Mouse (Mus musculus): ENCODE results near the gene Ehmt1. TPM values are rescaled to one million over a fixed set of nuclear protein-coding genes. Genes with fewer than 3 reads are reported as not detected.

The Ehmt1 gene
- polyA plus RNA-seq, 1 experiment from 2014 or later, result 148 TPM

GRCm38 (mm10) chr2:24904823-24905652, 14.4 kb downstream of the Ehmt1 start:
- ATAC-seq (ENCODE audit: low FRiP score), result peak; percentile 82
- 51% methylated on average over 11 of the region's 11 CpGs for WGBS
- peak overlapping the region; percentile 82 for H3K27ac ChIP-seq
- no peaks in the 10 kb centered on the region for H3K27me3 ChIP-seq
- peak overlapping the region; percentile 15; the same call in 1 of the 2 replicates for H3K4me2 ChIP-seq
- H3K9me3 ChIP-seq, result no peaks in the 10 kb centered on the region
- H3K4me3 ChIP-seq (replicated peaks), result no peak overlapping the region
- H3K36me3 ChIP-seq (replicated peaks), result peaks cover 2% of the 10 kb centered on the region
- H3K9ac ChIP-seq, result no peak overlapping the region
- peaks cover 35% of the 10 kb centered on the region for H3K4me1 ChIP-seq

- H3K4me1 ChIP-seq, result peaks cover 35% of the 10 kb centered on the region
Measured at GRCm38 (mm10) chr2:24902999-24903398, 16.4 kb downstream of the Ehmt1 start.

GRCm38 (mm10) chr2:24901055-24901454, 18.4 kb downstream of the Ehmt1 start:
- Histone ChIP-seq H3K9ac (no peak overlapping the region), H3K27ac (no peak overlapping the region), H3K36me3 (replicated peaks) (peaks cover 4% of the 10 kb centered on the region), H3K4me3 (replicated peaks) (no peak overlapping the region), H3K4me2 (no peak overlapping the region), H3K27me3 (no peaks in the 10 kb centered on the region), H3K9me3 (no peaks in the 10 kb centered on the region), H3K4me1 (peaks cover 24% of the 10 kb centered on the region)
- WGBS, result 81% methylated on average over 5 of the region's 5 CpGs
- no peak for ATAC-seq (ENCODE audit: low FRiP score)

More at GRCm38 (mm10) chr2:24902999-24903398, 16.4 kb downstream of the Ehmt1 start:
- Histone ChIP-seq H3K36me3 (replicated peaks) (peaks cover 4% of the 10 kb centered on the region), H3K9ac (no peak overlapping the region), H3K4me2 (no peak overlapping the region), H3K27me3 (no peaks in the 10 kb centered on the region), H3K9me3 (no peaks in the 10 kb centered on the region), H3K27ac (no peak overlapping the region), H3K4me3 (replicated peaks) (no peak overlapping the region)
- ATAC-seq (ENCODE audit: low FRiP score), result no peak
- 88% methylated on average over 6 of the region's 6 CpGs for WGBS

- H3K27me3 ChIP-seq, result no peaks in the 10 kb centered on the region
- WGBS, result 95% methylated on average over 2 of the region's 2 CpGs
Measured at GRCm38 (mm10) chr2:24899292-24899691, 20.1 kb downstream of the Ehmt1 start.

GRCm38 (mm10) chr2:24896761-24897160, 22.7 kb downstream of the Ehmt1 start:
- H3K27ac ChIP-seq, result no peak overlapping the region

More at GRCm38 (mm10) chr2:24899292-24899691, 20.1 kb downstream of the Ehmt1 start:
- H3K4me3 ChIP-seq (replicated peaks), result no peak overlapping the region
- peaks cover 4% of the 10 kb centered on the region for H3K36me3 ChIP-seq (replicated peaks)
- peaks cover 13% of the 10 kb centered on the region for H3K4me1 ChIP-seq
- ATAC-seq (ENCODE audit: low FRiP score), result no peak
- no peaks in the 10 kb centered on the region for H3K9me3 ChIP-seq
- H3K9ac ChIP-seq, result no peak overlapping the region
- no peak overlapping the region for H3K4me2 ChIP-seq
- no peak overlapping the region for H3K27ac ChIP-seq

GRCm38 (mm10) chr2:24894211-24894610, 25.2 kb downstream of the Ehmt1 start:
- ATAC-seq (ENCODE audit: low FRiP score), result no peak
- Histone ChIP-seq H3K4me3 (replicated peaks) (no peak overlapping the region), H3K27me3 (no peaks in the 10 kb centered on the region), H3K36me3 (replicated peaks) (peaks cover 2% of the 10 kb centered on the region), H3K4me2 (no peak overlapping the region), H3K9ac (no peak overlapping the region), H3K9me3 (no peaks in the 10 kb centered on the region), H3K4me1 (peaks cover 10% of the 10 kb centered on the region; the same call in 1 of the 2 replicates), H3K27ac (no peak overlapping the region)
- WGBS, result 97% methylated on average over 1 of the region's 1 CpGs

More at GRCm38 (mm10) chr2:24896761-24897160, 22.7 kb downstream of the Ehmt1 start:
- no peak overlapping the region for H3K4me2 ChIP-seq
- no peaks in the 10 kb centered on the region for H3K27me3 ChIP-seq
- no peak for ATAC-seq (ENCODE audit: low FRiP score)
- H3K4me3 ChIP-seq (replicated peaks), result no peak overlapping the region
- peaks cover 14% of the 10 kb centered on the region for H3K4me1 ChIP-seq
- 87% methylated on average over 4 of the region's 4 CpGs for WGBS
- H3K9me3 ChIP-seq, result no peaks in the 10 kb centered on the region
- H3K9ac ChIP-seq, result no peak overlapping the region
- H3K36me3 ChIP-seq (replicated peaks), result peaks cover 4% of the 10 kb centered on the region

- H3K9me3 ChIP-seq, result no peaks in the 10 kb centered on the region
- H3K4me1 ChIP-seq, result peaks cover 10% of the 10 kb centered on the region; the same call in 1 of the 2 replicates
- 93% methylated on average over 5 of the region's 5 CpGs for WGBS
- no peak overlapping the region for H3K4me2 ChIP-seq
- no peak overlapping the region for H3K4me3 ChIP-seq (replicated peaks)
- H3K9ac ChIP-seq, result no peak overlapping the region
- no peaks in the 10 kb centered on the region for H3K36me3 ChIP-seq (replicated peaks)
- H3K27me3 ChIP-seq, result no peaks in the 10 kb centered on the region
- no peak for ATAC-seq (ENCODE audit: low FRiP score)
- H3K27ac ChIP-seq, result no peak overlapping the region
Measured at GRCm38 (mm10) chr2:24892318-24892717, 27.1 kb downstream of the Ehmt1 start.

- WGBS, result 76% methylated on average over 6 of the region's 6 CpGs
- Histone ChIP-seq H3K36me3 (replicated peaks) (peaks cover 9% of the 10 kb centered on the region; the same call in 1 of the 2 replicates), H3K9ac (no peak overlapping the region), H3K4me2 (no peak overlapping the region), H3K9me3 (no peaks in the 10 kb centered on the region), H3K4me3 (replicated peaks) (no peak overlapping the region), H3K27me3 (no peaks in the 10 kb centered on the region), H3K4me1 (peaks cover 10% of the 10 kb centered on the region; the same call in 1 of the 2 replicates), H3K27ac (no peak overlapping the region)
- no peak for ATAC-seq (ENCODE audit: low FRiP score)
Measured at GRCm38 (mm10) chr2:24890541-24891447, 28.6 kb downstream of the Ehmt1 start.

GRCm38 (mm10) chr2:24888895-24889294, 30.5 kb downstream of the Ehmt1 start:
- Histone ChIP-seq H3K4me3 (replicated peaks) (no peak overlapping the region), H3K4me2 (no peak overlapping the region), H3K9me3 (no peaks in the 10 kb centered on the region), H3K27me3 (no peaks in the 10 kb centered on the region), H3K9ac (no peak overlapping the region), H3K4me1 (peaks cover 7% of the 10 kb centered on the region; the same call in 1 of the 2 replicates), H3K27ac (no peak overlapping the region), H3K36me3 (replicated peaks) (peaks cover 18% of the 10 kb centered on the region)
- no peak for ATAC-seq (ENCODE audit: low FRiP score)
- 90% methylated on average over 5 of the region's 5 CpGs for WGBS

GRCm38 (mm10) chr2:24880686-24881085, 38.7 kb downstream of the Ehmt1 start:
- no peak for ATAC-seq (ENCODE audit: low FRiP score)
- no peaks in the 10 kb centered on the region for H3K4me1 ChIP-seq
- no peak overlapping the region for H3K27ac ChIP-seq
- H3K4me2 ChIP-seq, result no peak overlapping the region
- no peak overlapping the region for H3K4me3 ChIP-seq (replicated peaks)
- H3K9ac ChIP-seq, result no peak overlapping the region
- H3K36me3 ChIP-seq (replicated peaks), result peaks cover 57% of the 10 kb centered on the region
- no peaks in the 10 kb centered on the region for H3K9me3 ChIP-seq
- 93% methylated on average over 2 of the region's 2 CpGs for WGBS
- H3K27me3 ChIP-seq, result no peaks in the 10 kb centered on the region

- Histone ChIP-seq H3K4me3 (replicated peaks) (no peak overlapping the region), H3K27ac (no peak overlapping the region), H3K9ac (no peak overlapping the region), H3K4me1 (no peaks in the 10 kb centered on the region), H3K4me2 (no peak overlapping the region), H3K27me3 (no peaks in the 10 kb centered on the region), H3K9me3 (no peaks in the 10 kb centered on the region), H3K36me3 (replicated peaks) (peaks cover 58% of the 10 kb centered on the region)
- ATAC-seq (ENCODE audit: low FRiP score), result no peak
- WGBS, result 97% methylated on average over 1 of the region's 1 CpGs
Measured at GRCm38 (mm10) chr2:24870952-24871351, 48.5 kb downstream of the Ehmt1 start.

GRCm38 (mm10) chr2:24863010-24863409, 56.4 kb downstream of the Ehmt1 start:
- WGBS, result 89% methylated on average over 8 of the region's 8 CpGs
- H3K4me3 ChIP-seq (replicated peaks), result no peak overlapping the region
- H3K4me2 ChIP-seq, result no peak overlapping the region
- no peaks in the 10 kb centered on the region for H3K27me3 ChIP-seq
- H3K9me3 ChIP-seq, result no peaks in the 10 kb centered on the region
- peaks cover 59% of the 10 kb centered on the region for H3K36me3 ChIP-seq (replicated peaks)
- no peak overlapping the region for H3K27ac ChIP-seq
- no peak for ATAC-seq (ENCODE audit: low FRiP score)
- no peaks in the 10 kb centered on the region for H3K4me1 ChIP-seq
- H3K9ac ChIP-seq, result no peak overlapping the region
